Mouse (Mus musculus) right cerebral cortex, postnatal 10 days (tissue): ENCODE data around the gene Spred2.
A peak's percentile ranks its signal among the peaks of the same experiment; 100 is the strongest.
"Not testable (repeated sequence)": the region's sequence is repeated elsewhere in the genome, so short reads cannot be mapped to it uniquely, and the experiment has no call there.

Experiments used
- DNase-seq, 2 experiments: peaks; one replicate each; pipeline ENCODE4 v3.0.0; 2021; ENCODE audit warnings: low spot score in 2 of 2

Gene Spred2

DNA sequence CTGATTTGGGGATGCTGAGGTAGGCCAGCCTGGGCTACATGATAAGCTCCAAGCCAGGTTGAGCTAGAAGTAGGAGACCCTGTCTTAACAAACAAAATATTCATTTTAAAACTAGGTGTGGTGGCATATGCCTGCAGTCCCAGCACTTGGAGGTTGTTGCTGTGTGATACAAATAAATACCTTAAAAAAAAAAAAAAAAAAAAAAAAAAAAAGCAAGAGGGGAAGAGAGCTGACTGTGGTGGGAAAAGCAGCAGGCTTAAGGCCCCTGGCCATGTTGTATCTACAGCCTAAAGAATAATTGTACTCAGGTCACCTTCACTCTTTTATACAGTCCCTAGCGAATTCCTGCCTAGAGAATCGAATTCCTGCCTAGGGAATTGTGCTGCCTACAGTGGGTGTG, 94.7 kb downstream of the Spred2 start:
- DNase-seq, result no peak

DNA sequence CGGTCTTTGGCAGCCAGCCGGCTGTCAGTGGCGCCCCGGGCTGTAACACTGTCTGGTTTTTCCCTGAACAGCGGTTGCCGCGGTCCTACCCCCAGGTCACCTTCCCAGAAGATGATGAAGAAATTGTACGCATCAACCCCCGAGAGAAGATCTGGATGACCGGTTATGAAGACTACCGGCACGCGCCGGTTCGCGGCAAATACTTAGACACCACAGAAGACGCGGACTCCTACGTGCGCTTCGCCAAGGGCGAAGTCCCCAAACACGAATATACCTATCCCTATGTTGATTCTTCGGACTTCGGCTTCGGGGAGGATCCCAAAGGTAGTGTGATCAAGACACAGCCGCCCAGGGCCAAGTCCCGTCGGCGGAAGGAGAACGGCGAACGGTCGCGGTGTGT, 96.5 kb downstream of the Spred2 start:
- DNase-seq, result no peak

DNA sequence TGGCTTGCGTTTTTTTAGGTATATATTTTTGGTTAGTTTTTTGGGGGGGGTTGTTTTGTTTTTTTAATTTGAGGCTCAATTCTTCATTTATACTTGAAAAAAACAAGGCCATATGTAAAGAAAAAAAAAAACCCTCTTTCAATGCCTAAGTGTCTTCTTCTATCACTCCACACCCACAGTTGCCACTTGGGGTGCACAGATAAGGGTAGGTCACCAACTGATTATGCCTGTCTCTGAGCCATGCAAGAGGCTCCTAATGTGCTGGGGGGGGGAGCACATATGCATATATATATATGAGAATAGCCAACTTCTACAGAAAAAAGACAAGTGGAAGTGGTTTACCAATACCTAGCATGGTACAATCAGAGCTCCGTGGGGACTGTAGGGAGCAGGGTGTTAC, 98.3 kb downstream of the Spred2 start:
- no peak for DNase-seq

DNA sequence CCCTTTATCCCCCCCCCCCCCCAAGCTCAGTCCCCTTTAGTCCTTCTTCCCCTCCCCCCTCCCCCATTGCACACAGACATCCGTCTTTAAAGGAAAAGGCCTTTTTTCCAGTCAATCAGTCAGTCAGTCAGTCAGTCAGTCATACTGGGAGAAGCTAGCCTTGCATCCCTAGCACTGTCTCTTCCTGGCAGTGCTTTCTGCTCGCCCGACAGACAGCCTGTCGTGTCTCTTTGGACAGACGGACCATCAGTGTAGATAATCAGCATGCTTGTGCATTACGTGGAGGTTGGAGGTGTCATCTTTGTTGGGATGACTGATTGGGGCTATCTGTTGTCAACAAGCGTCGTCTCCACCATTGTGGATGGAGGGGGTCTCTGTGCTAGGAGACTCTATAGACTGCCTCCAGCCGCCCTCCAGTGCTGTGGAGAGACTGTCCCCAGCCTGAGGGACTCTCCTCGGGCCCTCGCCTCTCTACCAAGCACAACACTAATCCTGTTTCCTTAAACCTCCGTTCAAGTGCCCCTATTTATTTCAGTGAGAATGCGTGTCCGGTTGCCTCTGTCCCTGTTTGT, 98.8 kb downstream of the Spred2 start:
- no peak for DNase-seq

DNA sequence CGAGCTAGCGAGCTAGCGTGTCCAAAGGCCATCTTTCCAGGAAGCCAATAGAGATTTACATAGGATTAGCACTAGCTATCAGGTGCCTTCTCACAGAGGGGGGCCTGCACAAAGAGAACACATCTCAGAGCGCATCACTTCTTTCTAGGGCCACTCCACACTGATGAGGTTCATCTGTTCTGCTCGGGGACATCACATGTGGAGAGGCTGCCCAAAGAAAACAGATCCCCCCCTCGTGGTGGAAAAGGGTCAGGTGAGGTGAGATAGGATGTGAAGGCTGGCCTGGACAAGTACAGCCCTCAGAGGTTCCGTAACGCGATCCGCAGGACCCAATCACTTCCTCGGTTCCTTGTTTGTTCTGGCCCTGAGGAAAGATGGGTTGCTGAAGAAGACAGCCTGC, 101.7 kb downstream of the Spred2 start:
- no peak for DNase-seq

DNA sequence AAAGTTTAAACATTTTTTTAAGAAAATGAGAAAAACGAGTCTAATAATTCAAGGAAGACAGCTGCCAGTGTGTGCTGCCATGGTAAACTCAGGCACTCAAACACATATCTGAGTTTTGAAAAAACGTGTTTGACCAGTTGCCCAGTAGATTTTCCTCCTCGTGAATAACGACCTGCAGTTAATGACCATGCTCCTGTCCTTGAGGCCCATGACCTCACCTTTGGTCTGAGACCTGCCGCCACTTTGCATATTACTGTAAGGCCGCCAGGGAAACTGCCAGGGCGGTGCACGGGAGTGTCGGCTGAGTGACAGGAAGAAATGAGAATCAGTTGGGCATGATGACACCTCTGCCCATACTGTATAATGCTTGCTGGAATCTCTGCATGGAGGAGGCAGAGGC, 103.5 kb downstream of the Spred2 start:
- DNase-seq, result no peak

DNA sequence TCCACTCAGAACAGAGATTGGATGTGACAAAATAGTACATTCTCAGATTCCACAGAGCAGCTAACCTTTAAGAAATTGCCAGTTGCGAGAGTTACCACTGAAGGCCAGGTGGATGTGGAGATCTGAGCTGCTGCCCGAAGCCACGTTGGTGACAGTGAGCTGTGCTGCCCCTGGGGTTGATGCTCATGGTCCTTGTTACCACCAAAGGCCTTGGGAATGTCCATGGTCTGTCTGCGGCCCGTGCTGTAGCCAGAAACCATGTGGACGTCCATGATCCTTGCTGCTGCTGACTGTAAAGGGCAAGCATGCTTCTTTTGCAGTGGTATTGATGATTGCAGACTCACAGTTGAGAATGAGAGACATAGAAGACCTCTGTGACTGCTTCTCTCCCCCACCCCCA, 104.2 kb downstream of the Spred2 start:
- no peak for DNase-seq

DNA sequence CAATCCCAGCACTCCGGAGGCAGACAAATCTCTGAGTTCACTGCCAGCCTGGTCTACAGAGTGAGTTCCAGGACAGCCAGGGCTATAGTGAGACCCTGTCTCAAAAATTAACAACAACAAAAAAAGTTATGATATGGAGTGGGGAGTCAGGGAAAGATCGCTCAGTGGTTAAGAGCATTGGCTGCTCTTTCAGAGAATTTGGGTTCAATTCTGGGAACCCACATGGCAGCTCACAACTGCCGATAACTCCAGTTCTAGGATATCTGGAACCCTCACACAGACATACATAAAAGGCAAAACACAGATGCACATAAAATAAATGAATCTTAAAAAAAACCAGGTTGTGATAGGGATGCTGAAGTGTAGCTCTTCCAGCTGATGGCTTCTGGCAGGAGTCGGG, 104.8 kb downstream of the Spred2 start:
- DNase-seq, result no peak

DNA sequence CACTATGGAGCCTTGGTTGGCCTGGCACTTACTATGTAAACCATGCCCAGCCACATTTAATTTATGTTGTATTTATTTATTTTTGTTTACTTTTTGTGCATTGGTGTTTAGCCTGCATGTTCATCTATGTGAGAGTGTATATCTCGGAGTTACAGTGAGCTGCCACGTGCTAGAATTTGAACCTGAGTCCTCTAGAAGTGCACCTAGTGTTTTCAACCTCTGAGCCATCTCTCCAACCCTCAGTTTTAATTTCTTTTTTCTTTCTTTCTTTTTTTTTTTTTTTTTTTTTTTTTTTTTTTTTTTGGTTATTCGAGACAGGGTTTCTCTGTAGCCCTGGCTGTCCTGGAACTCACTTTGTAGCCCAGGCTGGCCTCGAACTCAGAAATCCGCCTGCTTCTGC, 106.8 kb downstream of the Spred2 start:
- DNase-seq, result not testable (repeated sequence)

DNA sequence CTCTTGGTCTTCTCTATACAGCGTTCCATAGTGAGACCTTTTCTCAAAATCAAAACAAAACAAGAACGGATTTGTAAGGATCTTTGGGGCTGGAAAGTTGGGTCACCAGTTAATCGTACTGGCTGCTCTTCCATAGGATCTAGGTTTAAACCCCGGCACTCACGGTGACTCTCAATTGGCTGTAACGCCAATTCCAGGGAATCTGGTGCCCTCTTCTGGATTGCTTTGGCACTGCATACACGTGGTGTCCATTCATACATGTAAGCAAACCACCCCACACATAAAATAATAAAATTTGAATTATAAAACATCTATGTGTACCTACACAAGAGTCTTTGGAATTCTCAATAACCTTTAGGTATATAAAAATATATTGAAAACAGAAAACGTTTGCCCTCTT, 107.4 kb downstream of the Spred2 start:
- no peak for DNase-seq

DNA sequence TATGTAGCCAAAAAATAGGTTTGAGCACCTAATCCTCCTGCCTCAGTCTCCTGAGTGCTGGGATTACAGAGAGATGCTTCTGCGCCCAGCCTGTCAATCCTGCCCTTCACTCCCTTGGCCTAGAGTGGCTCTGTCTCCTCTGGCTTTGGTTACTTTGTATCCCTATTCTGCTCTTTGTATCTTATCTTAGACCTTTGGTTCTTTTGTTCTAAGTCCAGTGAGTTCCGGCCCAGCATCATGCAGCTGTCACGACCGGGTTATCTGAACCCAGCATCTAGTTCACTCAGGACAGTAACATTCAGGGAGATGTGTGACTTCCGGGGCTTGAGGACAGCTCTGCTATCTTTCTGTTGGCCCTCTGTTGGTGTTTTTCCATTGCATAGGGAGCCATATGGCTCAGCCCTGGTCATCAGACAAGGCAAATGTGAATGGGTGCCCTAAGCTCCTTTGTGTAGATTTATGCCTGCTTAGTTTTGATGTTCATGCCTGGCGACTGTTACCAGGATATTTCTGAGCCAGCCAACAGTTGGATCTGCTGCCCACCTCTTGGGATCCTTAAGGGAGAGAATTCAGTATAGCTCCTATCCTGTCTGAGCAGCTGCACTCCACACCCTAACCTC, 109.5 kb downstream of the Spred2 start:
- no peak for DNase-seq

DNA sequence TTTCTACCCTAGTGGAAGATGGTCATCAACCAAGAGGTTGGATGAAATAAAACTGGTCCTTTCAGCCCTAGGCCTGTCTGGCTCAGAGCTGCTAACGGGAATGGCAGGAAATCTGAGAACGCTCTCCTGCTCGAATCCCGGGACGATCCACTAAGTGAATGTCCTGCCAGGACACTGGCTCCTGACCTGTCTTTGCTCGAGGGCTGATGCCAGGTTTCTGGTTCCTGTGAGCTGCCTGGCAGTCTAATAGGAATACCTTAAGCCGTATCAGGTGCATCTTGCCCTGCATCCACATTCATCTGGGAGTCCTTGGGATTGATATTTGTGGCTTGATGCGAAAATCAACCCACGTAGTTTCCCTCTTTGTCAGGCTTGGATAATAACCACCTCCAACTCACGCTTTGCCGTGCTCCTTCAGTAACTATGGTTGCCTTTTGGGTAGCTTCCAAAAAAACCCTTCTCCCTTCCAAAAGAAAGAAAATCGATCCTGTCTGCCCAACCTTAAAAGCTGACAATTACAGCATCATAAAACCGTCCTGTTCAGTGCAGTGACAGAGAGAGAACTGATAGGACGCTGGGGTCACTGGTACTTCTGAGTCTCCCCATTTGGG, 110.3 kb downstream of the Spred2 start:
- peak in 1 of 2 experiments; percentile 44 for DNase-seq

DNA sequence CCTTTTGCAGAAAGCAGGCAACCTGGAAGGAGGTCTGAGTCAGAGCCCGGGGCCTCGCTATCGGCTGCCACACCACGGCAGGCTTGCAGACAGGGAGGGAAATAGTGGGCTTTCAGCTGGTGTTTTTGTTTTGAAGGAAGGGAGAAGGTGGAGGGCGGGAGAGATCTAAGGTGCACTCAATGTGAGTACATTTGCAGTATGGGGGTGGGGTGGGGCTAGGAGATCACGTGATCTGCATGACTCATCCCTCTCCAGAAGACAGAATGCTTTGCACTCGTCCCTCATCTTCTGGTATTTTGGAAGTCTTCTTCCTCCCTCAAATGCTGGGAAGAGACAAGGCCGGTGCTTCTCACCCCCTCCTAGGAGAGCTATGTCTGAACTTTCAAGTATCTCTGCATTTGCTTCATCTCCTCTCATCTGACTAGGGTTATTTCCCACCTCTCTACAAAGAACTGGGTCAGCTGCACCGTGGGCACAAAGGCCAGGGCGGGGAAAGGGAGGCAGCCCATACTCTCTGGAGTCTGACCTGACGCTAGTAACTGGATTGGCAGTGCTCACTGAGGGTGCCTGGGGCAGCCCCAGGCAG, 111.3 kb downstream of the Spred2 start:
- DNase-seq, result peak; percentile 60 to 69

DNA sequence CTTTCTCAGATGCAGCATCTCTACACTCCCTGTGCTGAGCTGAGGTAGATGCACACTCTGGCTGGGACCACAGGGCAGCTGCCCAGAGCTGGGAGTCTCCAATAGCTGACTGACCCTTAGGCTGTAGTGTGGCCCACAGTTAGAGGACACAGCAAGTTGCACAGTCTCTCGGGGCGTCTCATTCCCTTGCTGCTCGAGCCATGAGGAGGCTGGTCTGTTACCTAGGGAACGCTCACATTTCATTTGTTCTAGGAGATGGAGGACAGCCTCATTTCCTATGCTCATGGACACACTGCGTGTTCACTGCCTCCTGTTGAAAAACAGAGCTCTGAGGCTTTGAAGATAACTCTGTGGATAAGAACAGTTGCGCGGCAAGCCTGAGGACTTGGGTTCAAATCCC, 111.8 kb downstream of the Spred2 start:
- peak in 1 of 2 experiments; percentile 57 for DNase-seq

DNA sequence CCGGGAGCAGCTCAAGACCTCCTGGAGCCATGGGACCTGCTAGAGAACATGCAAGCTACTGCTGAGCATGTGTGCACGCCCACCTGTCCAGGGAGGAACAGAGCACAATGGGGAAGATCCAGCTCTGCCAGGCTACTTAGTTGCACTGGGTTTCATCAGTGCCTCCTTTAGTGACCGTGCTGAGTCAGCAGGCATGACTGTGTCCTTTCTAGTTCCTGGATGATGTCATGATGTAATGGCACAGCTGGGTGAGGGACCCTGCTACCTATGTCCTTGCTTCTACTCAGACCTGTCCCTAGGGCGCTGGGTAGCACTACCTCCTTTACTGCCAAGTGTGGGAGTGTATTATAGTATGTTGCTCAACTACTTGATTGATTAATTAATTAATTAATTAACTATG, 113.6 kb downstream of the Spred2 start:
- DNase-seq, result peak in 1 of 2 experiments; percentile 37

DNA sequence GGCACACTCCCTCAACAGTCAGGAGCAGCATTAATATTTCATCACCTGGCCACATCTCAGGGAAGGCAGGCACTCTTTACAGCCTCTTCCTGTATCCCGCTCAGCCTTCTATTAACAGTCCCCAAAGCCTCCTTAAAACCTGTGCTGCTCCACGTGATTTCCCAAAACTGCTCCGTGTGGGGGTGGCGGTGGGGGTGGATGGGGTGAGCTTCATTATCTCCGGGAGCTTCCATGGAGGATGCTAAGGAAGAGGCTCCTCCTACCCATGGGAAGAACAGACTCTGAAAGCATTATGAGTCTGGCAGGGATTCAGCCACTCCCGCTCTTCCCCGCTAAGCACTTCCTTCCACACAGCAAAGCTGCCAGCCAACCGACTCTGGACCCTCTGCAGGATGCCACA, 114.5 kb downstream of the Spred2 start:
- peak; percentile 84 to 87 for DNase-seq

DNA sequence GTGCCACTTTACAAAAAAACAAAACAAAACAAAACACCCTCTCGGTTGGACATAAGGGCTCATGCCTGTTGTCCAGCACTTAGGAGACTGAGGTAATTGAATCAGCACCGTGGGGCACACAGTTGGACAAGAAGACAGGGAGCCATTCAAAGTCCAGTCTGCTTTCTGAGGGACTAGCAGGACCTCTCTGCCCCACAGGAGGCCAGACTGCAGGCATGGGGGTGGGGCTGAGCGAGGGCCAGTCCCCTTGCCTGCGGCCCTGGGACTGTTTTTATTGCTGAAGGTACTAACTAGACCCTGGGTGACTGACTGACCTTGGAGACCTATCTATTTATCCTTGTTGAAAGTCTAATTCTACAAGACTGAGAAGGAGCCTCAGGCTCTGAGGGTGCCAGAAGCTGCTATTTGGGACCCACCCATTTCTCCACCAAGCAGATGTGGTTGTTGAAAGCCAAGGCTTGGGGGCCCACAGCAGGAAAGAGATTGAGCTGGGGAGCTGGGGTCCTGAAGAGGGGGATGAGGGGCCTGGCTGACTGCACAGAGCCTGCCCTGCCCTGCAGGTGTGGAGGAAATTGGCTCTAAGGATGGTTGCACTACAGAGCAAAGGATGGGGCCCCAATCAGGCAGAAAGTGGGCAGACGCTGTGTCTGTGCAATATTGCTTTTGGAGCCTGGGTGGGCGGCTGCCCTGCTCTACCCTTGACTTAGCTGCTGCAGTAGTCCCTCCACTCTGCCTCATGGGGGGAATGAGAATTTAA, 117.2 kb downstream of the Spred2 start:
- no peak for DNase-seq

DNA sequence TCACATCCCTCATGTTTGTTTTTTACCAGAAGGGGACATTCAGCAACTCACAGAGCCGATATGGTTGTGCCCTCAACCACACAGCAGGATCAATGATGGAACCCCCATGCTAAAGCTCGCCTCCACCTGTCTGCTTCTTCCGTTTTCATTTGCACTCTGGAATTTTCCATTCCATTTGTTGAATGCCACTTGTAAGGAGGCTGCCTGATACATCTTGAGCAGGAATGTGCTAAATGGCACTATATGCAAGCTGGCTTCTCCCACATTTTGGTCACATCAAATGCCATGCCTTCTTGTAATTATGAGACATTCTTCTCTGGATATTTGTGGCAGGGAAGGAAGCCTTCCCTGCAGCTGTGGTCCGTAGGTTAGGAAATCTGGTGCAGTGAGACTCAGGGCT, 117.9 kb downstream of the Spred2 start:
- no peak for DNase-seq

DNA sequence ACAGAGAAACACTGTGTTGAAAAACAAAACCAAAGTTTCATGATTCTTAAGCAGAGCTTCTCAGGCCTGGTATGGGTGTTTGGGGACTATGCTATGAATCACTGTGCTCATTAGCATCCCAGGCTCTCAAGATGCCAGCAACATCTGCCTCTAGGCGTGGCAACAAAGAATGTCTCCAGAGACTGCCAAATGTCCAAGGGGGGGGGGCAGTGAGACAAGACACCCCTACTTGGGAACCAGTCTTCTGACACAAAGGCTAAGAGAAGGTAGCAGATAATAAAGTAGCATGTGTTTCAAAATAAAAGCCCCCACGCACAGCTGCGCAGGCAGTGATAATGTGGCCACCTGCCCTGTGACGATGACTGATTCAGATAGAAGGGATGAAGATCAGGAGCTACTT, 119.1 kb downstream of the Spred2 start:
- DNase-seq, result no peak

DNA sequence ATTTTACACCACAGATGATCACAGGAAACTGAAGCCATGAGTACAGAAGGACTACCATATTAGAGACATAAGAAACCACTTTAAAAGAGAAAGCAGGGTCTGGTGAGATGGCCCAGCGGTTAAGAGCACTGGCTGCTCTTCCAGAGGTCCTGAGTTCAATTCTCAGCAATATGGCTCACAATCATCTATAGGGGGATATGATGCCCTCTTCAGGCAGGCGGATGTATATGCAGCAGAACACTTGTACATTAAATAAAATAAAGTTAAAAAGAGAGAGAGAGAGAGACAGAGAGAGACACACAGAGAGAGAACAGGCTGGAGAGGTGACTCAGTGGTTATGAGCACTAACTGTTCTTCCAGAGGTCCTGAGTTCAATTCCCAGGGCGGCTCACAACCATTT, 121.4 kb downstream of the Spred2 start:
- DNase-seq, result no peak

DNA sequence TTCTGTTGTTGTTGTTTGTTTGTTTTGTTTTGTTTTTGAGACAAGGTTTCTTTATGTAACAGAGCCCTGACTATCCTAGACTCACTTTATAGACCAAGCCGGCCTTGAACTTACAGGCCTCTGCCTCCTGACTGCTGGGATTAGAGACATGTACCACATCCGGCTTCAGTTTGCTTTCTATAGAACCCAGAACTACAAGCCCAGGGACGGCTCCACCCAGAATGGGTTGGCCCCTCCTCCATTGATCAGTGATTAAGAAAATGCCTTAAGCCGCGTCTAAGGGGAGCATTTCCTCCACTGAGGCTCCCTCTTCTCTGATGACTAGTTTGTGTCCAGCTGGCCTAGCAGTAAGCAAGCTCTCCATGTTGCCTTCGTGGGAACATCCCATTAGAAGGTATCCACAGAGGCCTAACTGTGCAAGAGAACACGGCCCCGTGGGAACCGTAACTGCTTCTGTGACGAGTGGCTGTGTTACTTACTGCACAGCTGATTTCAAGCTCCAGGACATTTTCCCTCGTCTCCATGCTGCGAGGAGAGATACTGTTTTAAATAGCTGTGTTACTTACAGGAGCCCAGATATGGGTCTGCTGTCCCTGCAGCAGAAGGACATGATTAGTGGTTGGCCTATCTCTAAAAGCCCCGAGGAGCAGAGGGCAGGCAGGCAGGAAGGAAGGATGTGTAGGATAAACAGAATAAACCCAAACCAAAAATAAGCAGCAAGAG, 128.8 kb downstream of the Spred2 start:
- DNase-seq, result no peak

DNA sequence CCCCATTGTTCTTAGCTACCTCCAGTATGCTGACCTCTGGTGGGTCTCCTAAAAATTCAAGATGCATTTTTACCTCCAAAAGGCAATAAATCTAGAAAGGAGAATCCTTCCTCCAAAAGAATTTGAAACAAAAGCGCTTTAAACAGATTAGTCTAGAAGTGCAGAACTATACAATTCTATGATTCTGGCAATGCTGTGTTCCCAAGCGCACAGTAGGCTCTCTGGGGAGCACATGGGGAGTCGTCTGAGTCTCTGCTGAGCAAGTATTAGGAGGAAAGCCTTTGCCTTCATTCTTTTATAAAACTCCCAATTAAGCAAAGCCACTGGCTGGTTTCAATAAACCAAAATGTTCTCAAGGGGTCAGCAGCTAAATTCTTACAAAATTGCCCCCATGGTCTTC, 129.8 kb downstream of the Spred2 start:
- DNase-seq, result no peak
